Mouse (Mus musculus) CH12.LX (cell line): ENCODE results near the gene March8. TPM values are rescaled to one million over a fixed set of nuclear protein-coding genes. Genes with fewer than 3 reads are reported as not detected.

Experiments used
- DNase-seq: peaks from one replicate; pipeline ENCODE4 v3.0.0-alpha.2; 2013; ENCODE audit errors: extremely low read depth
- H3K27ac ChIP-seq: 2 replicates; pipeline ENCODE4 v1.5.1; 2012; ENCODE audit warnings: low read depth, mild to moderate bottlenecking, control low read depth, moderate library complexity; ENCODE audit not compliant: insufficient read depth
- H3K27me3 ChIP-seq: replicated peaks from 2 replicates; pipeline ENCODE3; 2012; ENCODE audit warnings: inconsistent platforms
- H3K36me3 ChIP-seq, 2 experiments: replicated peaks in 1 of 2; 2 replicates each; pipeline versions ENCODE3 to v1.6.1; 2012; ENCODE audit warnings: inconsistent platforms in 1 of 2, low read length in 1 of 2, mild to moderate bottlenecking in 1 of 2, mixed read lengths in 1 of 2, moderate library complexity in 1 of 2; ENCODE audit not compliant: control insufficient read depth in 1 of 2, insufficient read depth in 1 of 2
- H3K4me1 ChIP-seq, 2 experiments: 2 replicates each; pipeline ENCODE4 v1.6.1; 2012; ENCODE audit warnings: inconsistent platforms in 1 of 2, moderate library complexity in 1 of 2; ENCODE audit not compliant: insufficient read depth in 2 of 2, control insufficient read depth in 1 of 2
- H3K4me2 ChIP-seq: 2 replicates; pipeline ENCODE4 v1.6.1; 2012; ENCODE audit warnings: low read depth, mild to moderate bottlenecking, control low read depth; ENCODE audit not compliant: poor library complexity, insufficient read depth, severe bottlenecking
- H3K4me3 ChIP-seq, 3 experiments: fragments of 150-350 bp in 1 of 3; sonication (generic) in 1 of 3; replicated peaks in 1 of 3; 2 replicates each; pipeline versions ENCODE3 to v1.5.1; 2011 to 2012; ENCODE audit warnings: low read depth in 2 of 3, low read length in 2 of 3, mild to moderate bottlenecking in 2 of 3, moderate library complexity in 2 of 3, control low read depth in 1 of 3, improper control_type of control experiment in 1 of 3, inconsistent platforms in 1 of 3, mixed read lengths in 1 of 3; ENCODE audit not compliant: poor library complexity in 1 of 3
- H3K79me2 ChIP-seq: replicated peaks from 2 replicates; pipeline ENCODE4 v1.6.1; 2012; ENCODE audit warnings: mild to moderate bottlenecking, moderate library complexity; ENCODE audit not compliant: control insufficient read depth, poor library complexity, insufficient read depth, severe bottlenecking; ENCODE audit errors: extremely low read depth
- H3K9ac ChIP-seq: 2 replicates; pipeline ENCODE4 v1.6.1; 2012; ENCODE audit warnings: low read depth, mild to moderate bottlenecking, control low read depth, moderate library complexity; ENCODE audit not compliant: insufficient read depth
- H3K9me3 ChIP-seq: replicated peaks from 2 replicates; pipeline ENCODE3; 2012; ENCODE audit warnings: low read length, inconsistent platforms, mixed read lengths
- BHLHE40 ChIP-seq: IDR thresholded peaks from 2 replicates; pipeline ENCODE4 v1.6.1; 2011; ENCODE audit warnings: mild to moderate bottlenecking, low read depth, low read length, improper control_type of control experiment
- CHD2 ChIP-seq: IDR thresholded peaks from 2 replicates; pipeline ENCODE4 v1.6.1; 2011; ENCODE audit warnings: low read length, improper control_type of control experiment
- CTCF ChIP-seq, 2 experiments: IDR thresholded peaks in 1 of 2; conservative IDR thresholded peaks in 1 of 2; 2 replicates each; pipeline ENCODE4 v1.5.1; 2011 to 2012; ENCODE audit warnings: low read depth in 2 of 2, low read length in 2 of 2, improper control_type of control experiment in 1 of 2, inconsistent platforms in 1 of 2, mild to moderate bottlenecking in 1 of 2, moderate library complexity in 1 of 2
- E2F4 ChIP-seq: IDR thresholded peaks from 2 replicates; pipeline ENCODE4 v1.6.1; 2011; ENCODE audit warnings: low read depth, low read length, improper control_type of control experiment; ENCODE audit not compliant: insufficient replicate concordance
- ELF1 ChIP-seq: IDR thresholded peaks from 2 replicates; pipeline ENCODE4 v1.6.1; 2014; ENCODE audit warnings: low read depth, mild to moderate bottlenecking, inconsistent platforms, low read length, improper control_type of control experiment
- EP300 ChIP-seq: IDR thresholded peaks from 2 replicates; pipeline ENCODE4 v1.6.1; 2011; ENCODE audit warnings: low read length, improper control_type of control experiment
- ETS1 ChIP-seq: conservative IDR thresholded peaks from 2 replicates; pipeline ENCODE4 v1.6.1; 2012; ENCODE audit warnings: low read depth, mild to moderate bottlenecking, inconsistent platforms, low read length, improper control_type of control experiment, moderate library complexity
- GABPA ChIP-seq: IDR thresholded peaks from 2 replicates; pipeline ENCODE4 v1.6.1; 2012; ENCODE audit warnings: low read depth, low read length, improper control_type of control experiment, inconsistent platforms; ENCODE audit not compliant: insufficient replicate concordance
- JUN ChIP-seq: IDR thresholded peaks from 2 replicates; pipeline ENCODE4 v1.6.1; 2011; ENCODE audit warnings: low read depth, mild to moderate bottlenecking, low read length, improper control_type of control experiment, moderate library complexity; ENCODE audit not compliant: insufficient read depth
- MAFK ChIP-seq: IDR thresholded peaks from 2 replicates; pipeline ENCODE4 v1.6.1; 2011; ENCODE audit warnings: low read length, improper control_type of control experiment; ENCODE audit not compliant: insufficient replicate concordance
- MAX ChIP-seq: IDR thresholded peaks from 2 replicates; pipeline ENCODE4 v1.6.1; 2011; ENCODE audit warnings: low read length, improper control_type of control experiment
- MEF2A ChIP-seq: IDR thresholded peaks from 2 replicates; pipeline ENCODE4 v1.6.1; 2014; ENCODE audit warnings: low read depth, mild to moderate bottlenecking, inconsistent platforms, low read length, improper control_type of control experiment, borderline replicate concordance
- MYC ChIP-seq: IDR thresholded peaks from 2 replicates; pipeline ENCODE4 v1.6.1; 2011; ENCODE audit warnings: low read depth, mild to moderate bottlenecking, improper control_type of control experiment, low read length
- NELFE ChIP-seq: IDR thresholded peaks from 2 replicates; pipeline ENCODE4 v1.6.1; 2011; ENCODE audit warnings: low read depth, low read length, improper control_type of control experiment
- NRF1 ChIP-seq: IDR thresholded peaks from 2 replicates; pipeline ENCODE4 v1.6.1; 2014; ENCODE audit warnings: low read depth, mild to moderate bottlenecking, inconsistent platforms, low read length, improper control_type of control experiment, moderate library complexity
- POLR2A ChIP-seq: IDR thresholded peaks from 2 replicates; pipeline ENCODE4 v1.6.1; 2011; ENCODE audit warnings: low read depth, mild to moderate bottlenecking, improper control_type of control experiment, low read length
- POLR2AphosphoS2 ChIP-seq: IDR thresholded peaks from 2 replicates; pipeline ENCODE4 v1.6.1; 2011; ENCODE audit warnings: low read depth, low read length, improper control_type of control experiment
- RAD21 ChIP-seq: IDR thresholded peaks from 2 replicates; pipeline ENCODE4 v1.6.1; 2011; ENCODE audit warnings: low read depth, mild to moderate bottlenecking, low read length, improper control_type of control experiment, moderate library complexity
- RCOR1 ChIP-seq: conservative IDR thresholded peaks from 2 replicates; pipeline ENCODE4 v1.6.1; 2012; ENCODE audit warnings: low read depth, mild to moderate bottlenecking, inconsistent platforms, low read length, improper control_type of control experiment
- SMC3 ChIP-seq: IDR thresholded peaks from 2 replicates; pipeline ENCODE4 v1.6.1; 2011; ENCODE audit warnings: low read depth, low read length, improper control_type of control experiment
- TBP ChIP-seq: conservative IDR thresholded peaks from 2 replicates; pipeline ENCODE4 v1.6.1; 2011; ENCODE audit warnings: low read depth, low read length, improper control_type of control experiment
- TCF12 ChIP-seq: IDR thresholded peaks from 2 replicates; pipeline ENCODE4 v1.6.1; 2014; ENCODE audit warnings: low read depth, mild to moderate bottlenecking, inconsistent platforms, low read length, improper control_type of control experiment
- USF1 ChIP-seq: IDR thresholded peaks from 2 replicates; pipeline ENCODE4 v1.6.1; 2014; ENCODE audit warnings: low read depth, mild to moderate bottlenecking, inconsistent platforms, low read length, improper control_type of control experiment
- USF2 ChIP-seq: conservative IDR thresholded peaks from 2 replicates; pipeline ENCODE4 v1.6.1; 2011; ENCODE audit warnings: low read depth, low read length, improper control_type of control experiment
- ZKSCAN1 ChIP-seq: IDR thresholded peaks from 2 replicates; pipeline ENCODE4 v1.6.1; 2012; ENCODE audit warnings: low read depth, inconsistent platforms, low read length, improper control_type of control experiment, borderline replicate concordance
- dilution Hi-C: fragments of 300-500 bp; cut with MboI; formaldehyde crosslinking; loops from 2 replicates; pipeline ENCODE4 v1.14.3; 2020; ENCODE audit warnings: low sequenced_read_pairs; ENCODE audit not compliant: extremely low pct_unique_long_range_greater_than_20kb, extremely low pct_ligation_motif_present
- in situ Hi-C: fragments of 300-500 bp; cut with MboI; formaldehyde crosslinking; loops from 3 replicates; pipeline ENCODE4 v1.14.3; 2019; ENCODE audit warnings: low sequenced_read_pairs, low pct_ligation_motif_present, low pct_unique_long_range_greater_than_20kb, mixed read lengths
- polyA plus RNA-seq: library from polyadenylated mRNA; unstranded; fragments of >175 nt; gene quantifications from 2 replicates; pipeline ENCODE4 v1.2.1, GENCODE M21; 2012; ENCODE audit warnings: low read depth; ENCODE audit not compliant: insufficient read length
- total RNA-seq, 2 experiments: library from RNA; depleted of rRNA; stranded (reverse); fragments of 300-350 nt in 1 of 2; fragments of >200 nt in 1 of 2; gene quantifications; 2 replicates each; pipeline ENCODE4 v1.2.3; 2012 to 2014

March8 gene
- total and polyA plus RNA-seq, 3 experiments: 4.9 to 7.8 (median 4.9) TPM

GRCm38 (mm10) chr6:116427552-116427951 is 89.7 kb downstream of the March8 start:
- in situ Hi-C loops (loop anchor here (10.0 kb wide), 1 partner anchor 137 kb away; no protein-coding TSS in a partner anchor), dilution Hi-C loops (no loop called here)
- Histone ChIP-seq H3K79me2 (no peaks in the 10 kb centered on the region), H3K4me3 (no peak overlapping the region), H3K9me3 (peaks cover 6% of the 10 kb centered on the region), H3K4me1 (peaks cover 4 to 13% of the 10 kb centered on the region in 2 experiments; a peak in 2 of 4 replicates), H3K27ac (no peak overlapping the region), H3K27me3 (no peaks in the 10 kb centered on the region), H3K4me2 (no peak overlapping the region), H3K9ac (no peak overlapping the region), H3K36me3 (no peaks in the 10 kb centered on the region)
- no peak for DNase-seq
- TF ChIP-seq ELF1 (no peak), POLR2A (no peak), TBP (no peak), MYC (no peak), POLR2AphosphoS2 (no peak), USF2 (no peak), MAX (no peak), NELFE (no peak), GABPA (no peak), MEF2A (no peak), TCF12 (no peak), CHD2 (no peak)

- dilution Hi-C loops (no loop called here), in situ Hi-C loops (loop anchor here (10.0 kb wide), 1 partner anchor 137 kb away; no protein-coding TSS in a partner anchor)
- peaks cover 4 to 13% of the 10 kb centered on the region in 2 experiments; a peak in 2 of 4 replicates for H3K4me1 ChIP-seq
- no peak for TF ChIP-seq ETS1
- TF ChIP-seq MEF2A: no peak
- TF ChIP-seq NELFE: no peak
- no peak for TF ChIP-seq TBP
- no peak for TF ChIP-seq RCOR1
- no peak for TF ChIP-seq CHD2
- TF ChIP-seq CTCF (conservative IDR thresholded peaks at IDR 0.05 in 1 of 2, IDR thresholded peaks at IDR 0.05 in 1 of 2; ENCODE audit: low read depth in 2 of 2, low read length in 2 of 2): peak; percentile 47 to 80; a peak in 3 of 4 replicates
- TF ChIP-seq MAFK: no peak
- no peak for TF ChIP-seq MAX
- no peak for TF ChIP-seq JUN
- no peak for TF ChIP-seq POLR2A
- no peak for TF ChIP-seq E2F4
- TF ChIP-seq NRF1: no peak
- TF ChIP-seq USF1: no peak
- no peak for TF ChIP-seq ZKSCAN1
- peak; percentile 76 for TF ChIP-seq RAD21
- TF ChIP-seq SMC3: peak; percentile 79
- TF ChIP-seq BHLHE40: no peak
- no peak for TF ChIP-seq POLR2AphosphoS2
- no peak for TF ChIP-seq EP300
- TF ChIP-seq USF2: no peak
- H3K36me3 ChIP-seq: no peaks in the 10 kb centered on the region
- H3K79me2 ChIP-seq: no peaks in the 10 kb centered on the region
- no peaks in the 10 kb centered on the region for H3K27me3 ChIP-seq
- H3K9me3 ChIP-seq: peaks cover 6% of the 10 kb centered on the region
- no peak overlapping the region for H3K4me3 ChIP-seq
- DNase-seq: peak; percentile 39
- H3K9ac ChIP-seq: no peak overlapping the region
- no peak overlapping the region for H3K4me2 ChIP-seq
- no peak overlapping the region for H3K27ac ChIP-seq
Measured at GRCm38 (mm10) chr6:116428282-116428681, 90.5 kb downstream of the March8 start.
